Mouse (Mus musculus) spleen, adult 2 months (tissue): ENCODE data around the gene Nav2.

Experiments used
- CTCF ChIP-seq: fragments of 200-500 bp; IDR thresholded peaks from 2 replicates; pipeline ENCODE4 v1.5.1; 2011; ENCODE audit warnings: mild to moderate bottlenecking, inconsistent platforms; ENCODE audit not compliant: insufficient read depth, insufficient read length, insufficient replicate concordance; ENCODE audit errors: extremely low read depth
- POLR2A ChIP-seq: fragments of 200-500 bp; IDR thresholded peaks from 2 replicates; pipeline ENCODE4 v1.6.1; 2011; ENCODE audit warnings: low read depth, low read length, inconsistent platforms

DNA sequence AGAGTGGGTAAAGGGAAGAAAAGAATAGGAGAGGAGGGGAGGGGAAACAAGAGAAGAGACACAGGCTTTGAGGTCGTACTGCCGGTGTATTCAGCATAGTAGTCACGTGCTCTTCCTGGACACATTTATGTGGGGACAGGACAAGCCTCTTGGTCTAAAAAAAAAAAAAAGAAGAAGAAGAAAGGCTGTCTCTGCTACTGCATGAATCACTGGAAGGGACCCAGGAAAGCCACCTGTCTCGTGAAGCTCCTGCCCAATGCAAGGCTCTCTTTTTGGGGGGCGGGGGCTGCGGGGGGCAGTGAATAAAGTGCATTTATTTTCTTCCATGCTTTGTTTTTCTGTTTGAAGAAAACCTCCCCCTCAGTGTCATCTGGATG is 212.0 kb downstream of the Nav2 start:
- no peak for TF ChIP-seq POLR2A
- TF ChIP-seq CTCF, result no peak
